Comparison of ENCODE assay signal across 21 mouse cellular contexts in genomic region chr14:123110533-123110932, GRCm38 (mm10).
"Had no signal": no experiment of that assay in that cellular context is flagged by ENCODE, and none has a peak within 500 bp of the region (broad histone marks: within the 10 kb centered on the region; RNA-seq: fewer than 3 reads in every experiment).

No protein-coding gene starts in this region.

- H3K36me3 ChIP-seq: limb, embryonic 12.5 days; limb, embryonic 15.5 days; midbrain, embryonic 10.5 days; midbrain, embryonic 13.5 days; neural tube, embryonic 12.5 days; neural tube, embryonic 15.5 days; stomach, embryonic 15.5 days had no signal

- H3K4me3 ChIP-seq: limb, embryonic 12.5 days; limb, embryonic 15.5 days; midbrain, embryonic 10.5 days; midbrain, embryonic 13.5 days; neural tube, embryonic 12.5 days; neural tube, embryonic 15.5 days; stomach, embryonic 15.5 days had no signal

- H3K27me3 ChIP-seq: limb, embryonic 12.5 days; limb, embryonic 15.5 days; midbrain, embryonic 13.5 days; neural tube, embryonic 12.5 days; neural tube, embryonic 15.5 days; stomach, embryonic 15.5 days had no signal

- ATAC-seq: liver, postnatal 0 days; lung, postnatal 0 days; midbrain, embryonic 13.5 days had no signal

- H3K9me3 ChIP-seq: limb, embryonic 12.5 days; limb, embryonic 15.5 days; midbrain, embryonic 10.5 days; midbrain, embryonic 13.5 days; neural tube, embryonic 12.5 days; neural tube, embryonic 15.5 days; stomach, embryonic 15.5 days had no signal

- H3K9ac ChIP-seq: limb, embryonic 12.5 days; limb, embryonic 15.5 days; liver, embryonic 14.5 days; liver, postnatal 0 days; lung, embryonic 14.5 days; midbrain, embryonic 13.5 days; neural tube, embryonic 12.5 days; neural tube, embryonic 15.5 days; stomach, embryonic 15.5 days had no signal

- DNase-seq: kidney, adult 18-20 months; kidney, adult 9 months; kidney, postnatal 4 days; left cerebral cortex, postnatal 4 days; liver, postnatal 0 days; lung, embryonic 14.5 days; right cerebral cortex, adult 18-20 months; right cerebral cortex, postnatal 25 days; spleen, adult 18-20 months; thymus, postnatal 25 days had no signal

- H3K4me2 ChIP-seq: limb, embryonic 12.5 days; limb, embryonic 15.5 days; liver, embryonic 11.5 days; lung, embryonic 14.5 days; midbrain, embryonic 13.5 days; neural tube, embryonic 12.5 days; neural tube, embryonic 15.5 days; stomach, embryonic 15.5 days had no signal

- H3K27ac ChIP-seq: limb, embryonic 12.5 days; limb, embryonic 15.5 days; liver, embryonic 14.5 days; macrophage; midbrain, embryonic 10.5 days; midbrain, embryonic 13.5 days; neural tube, embryonic 12.5 days; neural tube, embryonic 15.5 days; stomach, embryonic 15.5 days had no signal

- H3K4me1 ChIP-seq: limb, embryonic 12.5 days; limb, embryonic 15.5 days; midbrain, embryonic 10.5 days; midbrain, embryonic 13.5 days; neural tube, embryonic 12.5 days; neural tube, embryonic 15.5 days; stomach, embryonic 15.5 days had no signal
